Mouse (Mus musculus) neutrophil, adult 83 days (primary cell): ENCODE measurements around the gene Vps16. TPM values are rescaled to one million over a fixed set of nuclear protein-coding genes. Genes with fewer than 3 reads are reported as not detected.

Source experiments
- total RNA-seq, 2 experiments: library from RNA; stranded (reverse); gene quantifications; one replicate each; pipeline ENCODE4 v1.2.4; 2023

The Vps16 gene
- total RNA-seq, result 10 to 100 TPM; 59.3 to 68.0 TPM

GRCm38 (mm10) chr2:130424126-130424853 is at the start of gene Vps16, which contains the start of gene Pced1a:
Gene Vps16, plus strand, starts transcription at chr2:130424339.
Gene Pced1a, minus strand, starts transcription at chr2:130424701.

GRCm38 (mm10) chr2:130397186-130397985 is 26.8 kb upstream of the Vps16 start, which contains the start of gene Cpxm1:
Gene Cpxm1, minus strand, starts transcription at chr2:130397574.

GRCm38 (mm10) chr2:130404939-130405338 is 19.2 kb upstream of the Vps16 start, which contains the start of the genes Gm28372 and 1700020A23Rik:
Gene Gm28372, plus strand, starts transcription at chr2:130405239.
Gene 1700020A23Rik, plus strand, starts transcription at chr2:130405259.

GRCm38 (mm10) chr2:130406178-130406577 is 18.0 kb upstream of the Vps16 start, which contains the start of gene Tmem239:
Gene Tmem239, plus strand, starts transcription at chr2:130406478.

GRCm38 (mm10) chr2:130449794-130450433 is 25.8 kb downstream of the Vps16 start, which contains the start of gene Ptpra:
Gene Ptpra, plus strand, starts transcription at chr2:130450278.

Other genes starting within 250 kb of the Vps16 start
- 100 to 1,000 TPM; 152 to 163 TPM for gene Snrpb, start 244.9 kb upstream of the Vps16 start, total RNA-seq
- gene Tmc2, start 229.1 kb upstream of the Vps16 start, total RNA-seq, result not detected
- 100 to 1,000 TPM in 1 of 2 experiments, 10 to 100 TPM in 1; 91.1 to 110 TPM for gene Nop56, start 149.9 kb upstream of the Vps16 start, total RNA-seq
- 10 to 100 TPM; 56.2 to 62.2 TPM for gene Idh3b, start 139.8 kb upstream of the Vps16 start, total RNA-seq
- gene Ebf4, start 129.2 kb upstream of the Vps16 start, total RNA-seq, result not detected
- gene Cpxm1, start 26.8 kb upstream of the Vps16 start, total RNA-seq, result under 1 TPM; 0.40 to 0.96 TPM
- gene Gm28372, start 19.1 kb upstream of the Vps16 start, total RNA-seq, result not detected
- gene 1700020A23Rik, start 19.1 kb upstream of the Vps16 start, total RNA-seq, result not detected
- not detected for gene Tmem239, start 17.9 kb upstream of the Vps16 start, total RNA-seq
- 10 to 100 TPM; 11.6 to 13.3 TPM for gene Pced1a, start 362 bp downstream of the Vps16 start, total RNA-seq
- 10 to 100 TPM; 70.2 to 88.9 TPM for gene Ptpra, start 25.9 kb downstream of the Vps16 start, total RNA-seq
- 10 to 100 TPM; 26.7 to 31.5 TPM for gene Mrps26, start 139.4 kb downstream of the Vps16 start, total RNA-seq
- not detected for gene Oxt, start 151.8 kb downstream of the Vps16 start, total RNA-seq
- gene Avp, start 158.2 kb downstream of the Vps16 start, total RNA-seq, result not detected
- 1 to 10 TPM; 4.3 to 5.1 TPM for gene Fastkd5, start 205.7 kb downstream of the Vps16 start, total RNA-seq
- 1 to 10 TPM; 2.6 to 3.6 TPM for gene Ubox5, start 205.7 kb downstream of the Vps16 start, total RNA-seq
- 1 to 10 TPM in 1 of 2 experiments, under 1 TPM in 1; 0.99 to 1.1 TPM for gene Lzts3, start 218.5 kb downstream of the Vps16 start, total RNA-seq
- gene Ddrgk1, start 240.3 kb downstream of the Vps16 start, total RNA-seq, result 10 to 100 TPM; 41.6 to 43.0 TPM
- gene Itpa, start 243.3 kb downstream of the Vps16 start, total RNA-seq, result 10 to 100 TPM; 11.7 to 12.8 TPM